Mouse (Mus musculus) testis, adult 2 months (tissue): ENCODE data around the gene Prmt1. TPM values are rescaled to one million over a fixed set of nuclear protein-coding genes. Genes with fewer than 3 reads are reported as not detected.

Experiments used
- H3K27ac ChIP-seq: fragments of 200-500 bp; 2 replicates; pipeline ENCODE4 v1.5.1; 2012; ENCODE audit warnings: low read depth, low read length; ENCODE audit not compliant: control insufficient read depth, insufficient read depth
- H3K27me3 ChIP-seq: fragments of 200-500 bp; 2 replicates; pipeline ENCODE4 v1.6.1; 2012; ENCODE audit warnings: mild to moderate bottlenecking, low read length, moderate library complexity; ENCODE audit not compliant: control insufficient read depth, insufficient read depth
- H3K36me3 ChIP-seq: fragments of 200-500 bp; 2 replicates; pipeline ENCODE4 v1.6.1; 2012; ENCODE audit warnings: mild to moderate bottlenecking, low read length; ENCODE audit not compliant: control insufficient read depth, insufficient read depth
- H3K4me1 ChIP-seq: fragments of 200-500 bp; 2 replicates; pipeline ENCODE4 v1.6.1; 2012; ENCODE audit warnings: low read length; ENCODE audit not compliant: control insufficient read depth, insufficient read depth
- H3K4me3 ChIP-seq: fragments of 200-500 bp; 2 replicates; pipeline ENCODE4 v1.5.1; 2012; ENCODE audit warnings: low read depth, mild to moderate bottlenecking, low read length, moderate library complexity, mixed read lengths; ENCODE audit not compliant: control insufficient read depth
- CTCF ChIP-seq: fragments of 200-500 bp; IDR thresholded peaks from 2 replicates; pipeline ENCODE4 v1.5.1; 2012; ENCODE audit warnings: low read depth, mild to moderate bottlenecking, inconsistent platforms, low read length, moderate library complexity; ENCODE audit not compliant: control insufficient read depth, insufficient read depth, insufficient replicate concordance
- POLR2A ChIP-seq: fragments of 200-500 bp; IDR thresholded peaks from 2 replicates; pipeline ENCODE4 v1.6.1; 2012; ENCODE audit warnings: low read depth, mild to moderate bottlenecking, inconsistent platforms, low read length, moderate library complexity; ENCODE audit not compliant: control insufficient read depth
- polyA plus RNA-seq: library from polyadenylated mRNA; depleted of rRNA; stranded (reverse); fragments of >200 nt; gene quantifications from 2 replicates; pipeline ENCODE4 v1.2.3, GENCODE M21; 2012

The Prmt1 gene
- polyA plus RNA-seq, 1 experiment: 60.1 TPM

DNA sequence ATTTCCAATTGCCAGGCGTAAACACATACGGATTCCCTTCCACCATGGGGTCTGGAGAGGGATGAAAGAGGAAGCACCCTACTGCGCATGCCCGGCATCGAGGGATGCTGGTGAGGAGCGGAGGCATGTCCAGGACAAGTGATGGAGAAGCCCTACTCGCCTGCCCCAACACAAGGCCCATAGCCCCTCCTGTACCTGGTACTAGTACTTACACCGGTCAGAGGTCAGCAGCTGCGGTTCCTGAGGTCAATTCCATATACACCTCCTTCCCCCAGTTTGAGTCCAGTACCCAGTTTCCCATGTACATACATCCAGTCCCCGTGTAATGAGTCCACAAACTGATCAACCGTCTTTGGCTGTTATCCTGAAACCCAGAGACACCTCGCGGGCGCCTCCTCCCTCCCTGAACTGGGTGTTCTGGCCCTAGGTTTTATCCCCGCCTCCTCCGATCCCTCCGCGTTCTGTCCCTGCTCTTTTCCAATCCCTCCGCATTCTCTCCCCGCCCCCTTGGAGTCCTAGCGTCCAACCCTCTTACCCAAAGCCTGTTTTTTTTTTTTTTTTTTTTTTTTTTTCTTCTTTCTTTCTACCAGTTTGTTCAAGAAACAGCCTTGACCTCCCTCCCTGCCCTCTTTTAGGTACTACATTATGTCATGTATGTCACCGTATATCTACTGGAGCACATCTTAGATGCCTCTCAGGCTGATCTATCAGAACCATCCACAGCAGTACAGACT lies 11.8 kb downstream of the Prmt1 start, which contains the start of gene Cpt1c:
Gene Cpt1c (minus strand): TSS at position 469 of the 734 bp plus-strand sequence.
- Histone ChIP-seq H3K4me3 (peak within 1 kb of the TSS; percentile 84), H3K27ac (peak within 1 kb of the TSS; percentile 93), H3K27me3 (no peaks in the 10 kb centered on the region), H3K36me3 (no peaks in the 10 kb centered on the region; the same call in 1 of the 2 replicates), H3K4me1 (peaks cover 34% of the 10 kb centered on the region)
- TF ChIP-seq POLR2A (peak; percentile 53; the same call in 1 of the 2 replicates), CTCF (no peak)

DNA sequence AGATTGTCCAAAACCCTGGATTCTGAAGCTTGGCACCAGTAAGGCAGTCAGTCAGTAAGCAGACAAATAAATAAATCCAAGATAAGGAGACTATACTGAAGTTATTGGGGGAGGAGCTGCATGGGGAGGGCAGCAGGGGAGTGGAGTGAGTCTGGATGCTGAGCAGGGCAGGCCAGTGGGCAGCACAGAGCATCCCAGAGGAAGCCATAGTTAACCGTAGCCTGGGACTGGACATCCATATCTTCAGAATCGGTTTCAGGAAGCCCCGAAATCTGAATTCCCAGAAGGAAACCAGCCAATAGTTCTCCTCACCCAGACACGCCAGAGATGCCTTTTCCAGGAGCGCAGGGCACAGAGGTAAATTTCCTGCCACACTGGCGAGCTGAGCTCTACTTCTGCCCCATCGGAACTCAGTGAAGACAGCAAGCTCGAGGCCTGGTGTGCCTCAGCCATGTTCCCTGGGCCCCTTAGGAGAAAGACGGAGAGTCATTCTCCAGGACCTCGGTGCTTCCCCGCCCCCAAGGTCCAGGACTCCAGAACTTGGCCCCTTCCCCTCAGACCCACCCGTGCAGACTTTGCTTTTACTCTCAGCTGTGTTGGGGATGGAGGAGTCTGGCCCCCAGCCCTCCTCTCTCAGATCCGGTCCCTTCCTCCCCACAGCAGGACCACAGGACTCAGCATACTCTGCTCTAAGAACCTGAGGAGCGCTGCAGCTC lies 12.8 kb downstream of the Prmt1 start:
- Histone ChIP-seq H3K4me1 (peaks cover 34% of the 10 kb centered on the region), H3K27ac (no peak overlapping the region), H3K36me3 (no peaks in the 10 kb centered on the region; the same call in 1 of the 2 replicates), H3K27me3 (no peaks in the 10 kb centered on the region), H3K4me3 (peak overlapping the region; percentile 84)
- TF ChIP-seq CTCF (no peak), POLR2A (no peak)

DNA sequence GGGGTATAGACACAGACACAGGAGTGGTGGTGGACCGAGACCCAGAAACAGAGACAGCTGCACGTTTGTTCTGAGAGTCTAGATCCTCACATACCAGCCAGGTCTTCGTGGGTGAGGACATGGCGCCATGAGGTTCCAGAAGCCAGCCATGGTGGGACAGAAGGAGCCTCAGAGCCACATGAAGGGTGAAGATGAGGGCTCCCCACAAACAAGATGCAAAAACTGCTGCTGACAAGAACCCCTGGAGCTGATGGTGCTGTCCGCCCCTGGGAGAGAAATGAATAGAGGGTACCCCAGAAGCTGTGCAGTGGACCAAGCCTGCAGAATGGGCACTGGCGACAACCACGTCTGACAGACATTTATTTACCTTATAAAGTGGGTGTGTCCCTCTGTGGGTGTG lies 15.2 kb downstream of the Prmt1 start:
- TF ChIP-seq CTCF: no peak
- TF ChIP-seq POLR2A: no peak
- Histone ChIP-seq H3K27me3 (no peaks in the 10 kb centered on the region), H3K4me1 (peaks cover 34% of the 10 kb centered on the region), H3K27ac (no peak overlapping the region), H3K36me3 (no peaks in the 10 kb centered on the region; the same call in 1 of the 2 replicates), H3K4me3 (no peak overlapping the region)

DNA sequence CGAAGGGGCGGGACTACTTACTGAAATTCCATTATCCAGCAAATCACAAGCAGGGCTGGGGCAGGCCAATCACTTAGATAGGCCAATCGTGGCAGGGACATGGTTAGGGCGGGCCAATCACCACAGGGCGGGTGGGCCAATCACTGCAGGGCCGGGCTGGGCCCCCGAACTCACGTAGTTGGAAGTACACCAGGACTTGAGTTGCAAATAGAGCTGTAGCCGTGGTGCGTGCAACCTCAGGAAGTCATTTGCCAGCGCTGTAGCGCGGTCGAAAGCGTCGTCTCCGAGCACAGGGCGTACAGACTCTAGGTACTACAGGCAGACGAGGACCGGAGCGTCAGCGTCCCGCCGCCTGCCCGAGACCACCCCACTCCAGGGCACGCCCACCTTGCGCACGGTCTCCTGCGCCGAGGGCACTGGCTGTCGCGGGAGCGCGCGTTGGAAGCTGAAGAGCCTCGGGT lies 16.1 kb downstream of the Prmt1 start:
- peaks cover 32% of the 10 kb centered on the region for H3K4me1 ChIP-seq
- H3K4me3 ChIP-seq: peak overlapping the region; percentile 82
- no peaks in the 10 kb centered on the region; the same call in 1 of the 2 replicates for H3K36me3 ChIP-seq
- H3K27ac ChIP-seq: peak overlapping the region; percentile 68
- no peaks in the 10 kb centered on the region for H3K27me3 ChIP-seq
- TF ChIP-seq CTCF (peak; percentile 6; the same call in 1 of the 2 replicates), POLR2A (peak; percentile 42; the same call in 1 of the 2 replicates)

DNA sequence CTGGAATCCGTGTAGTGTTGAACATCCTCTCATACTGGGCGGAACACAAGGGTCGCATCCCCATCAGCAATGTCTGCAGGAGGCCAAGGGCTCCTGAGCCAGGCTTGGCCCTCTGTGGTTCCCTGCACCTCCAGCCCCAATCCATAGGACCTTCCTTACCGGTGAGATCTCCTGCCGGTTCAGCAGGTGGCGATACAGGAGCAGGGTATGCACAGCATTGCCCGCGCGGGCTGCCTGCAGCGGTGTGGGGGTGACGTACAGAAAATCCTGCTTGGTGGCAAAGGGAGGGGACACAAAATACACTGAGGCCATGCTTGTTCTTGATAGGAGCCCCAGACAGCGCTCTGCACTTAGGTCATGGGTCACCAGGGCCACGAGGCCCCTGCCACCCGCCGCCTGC lies 19.7 kb downstream of the Prmt1 start:
- no peak for TF ChIP-seq POLR2A
- no peak for TF ChIP-seq CTCF
- peaks cover 14% of the 10 kb centered on the region for H3K4me1 ChIP-seq
- H3K4me3 ChIP-seq: no peak overlapping the region
- no peaks in the 10 kb centered on the region; the same call in 1 of the 2 replicates for H3K36me3 ChIP-seq
- H3K27me3 ChIP-seq: no peaks in the 10 kb centered on the region
- H3K27ac ChIP-seq: no peak overlapping the region

DNA sequence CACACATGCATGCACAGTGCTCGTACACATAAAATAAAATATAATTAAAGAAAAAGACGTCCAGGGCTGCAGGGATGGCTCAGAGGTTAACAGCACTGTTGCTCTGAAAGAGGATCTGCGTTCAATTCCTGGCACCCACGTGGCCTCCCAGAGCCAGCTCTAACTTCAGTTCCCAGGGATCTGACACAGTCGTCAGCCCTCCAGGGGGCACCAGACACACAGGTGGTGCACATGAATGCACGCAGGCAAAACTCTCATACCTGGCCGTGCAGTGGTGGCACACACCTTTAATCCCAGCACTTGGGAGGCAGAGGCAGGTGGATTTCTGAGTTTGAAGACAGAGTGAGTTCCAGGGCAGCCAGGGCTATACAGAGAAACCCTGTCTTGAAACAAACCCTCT lies 20.4 kb downstream of the Prmt1 start:
- H3K27me3 ChIP-seq: no peaks in the 10 kb centered on the region
- no peak for TF ChIP-seq POLR2A
- no peak for TF ChIP-seq CTCF
- no peak overlapping the region for H3K27ac ChIP-seq
- no peaks in the 10 kb centered on the region; the same call in 1 of the 2 replicates for H3K36me3 ChIP-seq
- H3K4me3 ChIP-seq: no peak overlapping the region
- H3K4me1 ChIP-seq: peaks cover 9% of the 10 kb centered on the region

DNA sequence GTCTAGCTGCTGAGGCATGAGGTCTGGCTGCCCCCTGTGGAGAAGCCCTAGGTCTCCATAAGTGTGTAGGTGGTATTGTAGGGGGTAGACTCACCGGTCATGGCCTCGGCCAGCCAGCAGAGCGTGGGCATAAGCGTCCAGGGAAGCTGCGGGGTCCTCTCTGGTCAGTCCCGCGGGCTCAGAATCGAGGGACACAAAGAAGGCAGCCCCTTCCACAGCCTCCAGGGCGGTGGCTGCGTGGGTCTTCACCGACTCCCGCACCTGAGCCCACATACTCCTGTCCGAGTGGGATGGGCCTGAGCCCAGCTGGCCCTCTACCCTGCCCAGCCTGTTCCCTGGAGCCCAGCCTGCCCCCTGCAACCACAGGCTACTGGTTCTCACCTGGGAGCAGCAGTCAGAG lies 21.4 kb downstream of the Prmt1 start:
- TF ChIP-seq POLR2A: no peak
- Histone ChIP-seq H3K27me3 (no peaks in the 10 kb centered on the region), H3K27ac (no peak overlapping the region), H3K4me1 (no peaks in the 10 kb centered on the region; the same call in 1 of the 2 replicates), H3K36me3 (no peaks in the 10 kb centered on the region; the same call in 1 of the 2 replicates), H3K4me3 (no peak overlapping the region)
